In the genomic region with DNA sequence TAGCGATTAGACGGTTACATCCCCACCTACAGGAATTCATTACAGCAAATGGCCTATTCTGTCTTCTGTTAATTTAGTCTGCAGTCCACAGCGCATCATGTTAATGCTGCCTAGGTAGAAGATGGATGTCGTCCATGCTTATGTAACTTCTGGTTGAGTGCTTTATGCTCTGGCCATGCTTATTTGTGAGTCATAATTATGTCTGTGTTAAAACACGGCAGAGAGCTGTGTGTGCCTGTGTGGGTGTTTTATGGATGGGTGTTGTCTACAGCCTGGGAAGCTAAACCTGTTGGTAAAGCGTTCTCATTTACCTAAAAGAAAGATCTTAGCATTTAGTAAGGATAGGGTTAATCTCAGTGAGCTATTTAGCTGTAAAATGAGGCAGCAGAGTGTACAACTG, we compare ENCODE assay signal across 20 mouse cellular contexts. TPM values are rescaled to one million over a fixed set of nuclear protein-coding genes. Genes with fewer than 3 reads are reported as not detected.
DNase-seq lines count a peak whose midpoint lies in the region; ATAC-seq and TF ChIP-seq lines count a peak whose summit lies in the region.
"Had no signal": no experiment of that assay in that cellular context is flagged by ENCODE, and none has a peak within 500 bp of the region (broad histone marks: within the 10 kb centered on the region; RNA-seq: fewer than 3 reads in every experiment).

No protein-coding gene starts in this region.

- no peak for DNase-seq in layer of hippocampus, adult 2 months (ENCODE audit: low spot score in 2 of 2)
- no peak for DNase-seq in layer of hippocampus, adult 9-10 months (ENCODE audit: low spot score)
- peak; percentile 9 to 15 for DNase-seq in left cerebral cortex, postnatal 36 days (ENCODE audit: low spot score in 2 of 2)
- no peak for DNase-seq in left cerebral cortex, adult 11 months (ENCODE audit: low spot score)
- peak; percentile 23 for DNase-seq in right cerebral cortex, postnatal 25 days
- DNase-seq in right cerebral cortex, postnatal 4 days, result no peak
- peak; percentile 31 for DNase-seq in telencephalon, adult 2 months (ENCODE audit: low read depth, low spot score)
- DNase-seq: adrenal gland, adult 2 months; adrenal gland, postnatal 25 days; cerebellum, adult 2 months; cerebellum, postnatal 10 days; gastrocnemius, postnatal 10 days; heart, adult 18-20 months; heart, postnatal 14 days had no signal

- no peaks in the 10 kb centered on the region for H3K4me1 ChIP-seq in midbrain, embryonic 15.5 days
- H3K4me1 ChIP-seq: embryonic facial prominence, embryonic 10.5 days; forebrain, embryonic 13.5 days; heart, embryonic 15.5 days; hindbrain, embryonic 13.5 days had no signal

- no peaks in the 10 kb centered on the region for H3K27me3 ChIP-seq in midbrain, embryonic 15.5 days (replicated peaks)
- H3K27me3 ChIP-seq: forebrain, embryonic 13.5 days; heart, embryonic 15.5 days; hindbrain, embryonic 13.5 days had no signal

- no peak overlapping the region for H3K4me3 ChIP-seq in layer of hippocampus, adult 2 months
- no peak overlapping the region for H3K4me3 ChIP-seq in midbrain, embryonic 15.5 days
- H3K4me3 ChIP-seq: embryonic facial prominence, embryonic 10.5 days; forebrain, embryonic 13.5 days; heart, embryonic 15.5 days; hindbrain, embryonic 13.5 days had no signal

- no peak for TF ChIP-seq CTCF in layer of hippocampus, adult 2 months (conservative IDR thresholded peaks at IDR 0.05)

- no peak overlapping the region for H3K4me2 ChIP-seq in midbrain, embryonic 15.5 days
- H3K4me2 ChIP-seq: forebrain, embryonic 13.5 days; heart, embryonic 11.5 days; heart, embryonic 15.5 days; hindbrain, embryonic 13.5 days had no signal

- H3K9ac ChIP-seq in midbrain, embryonic 15.5 days, result no peak overlapping the region
- H3K9ac ChIP-seq: forebrain, embryonic 13.5 days; heart, embryonic 15.5 days; hindbrain, embryonic 13.5 days had no signal

- no peaks in the 10 kb centered on the region for H3K9me3 ChIP-seq in midbrain, embryonic 15.5 days
- H3K9me3 ChIP-seq: embryonic facial prominence, embryonic 10.5 days; forebrain, embryonic 13.5 days; heart, embryonic 15.5 days; hindbrain, embryonic 13.5 days had no signal

- WGBS in midbrain, embryonic 15.5 days, result 80% methylated on average over 6 of the region's 6 CpGs

- peak overlapping the region; percentile 71 for H3K27ac ChIP-seq in layer of hippocampus, adult 2 months
- no peak overlapping the region for H3K27ac ChIP-seq in midbrain, embryonic 15.5 days
- H3K27ac ChIP-seq: embryonic facial prominence, embryonic 10.5 days; forebrain, embryonic 13.5 days; heart, embryonic 15.5 days; hindbrain, embryonic 13.5 days had no signal

- intact Hi-C loops in left cerebral cortex, postnatal 36 days (cut with DNase I), result no loop called here

- no peaks in the 10 kb centered on the region for H3K36me3 ChIP-seq in midbrain, embryonic 15.5 days (replicated peaks)
- H3K36me3 ChIP-seq: embryonic facial prominence, embryonic 10.5 days; heart, embryonic 15.5 days; hindbrain, embryonic 13.5 days had no signal

- no peak for ATAC-seq in midbrain, embryonic 15.5 days (replicated peaks)
- ATAC-seq: forebrain, embryonic 13.5 days had no signal

RNA-seq across cellular contexts. Expression of gene E2f3, which starts 26.4 kb away (rescaled TPM):
- total RNA-seq in layer of hippocampus, adult 2 months (2021), result 10 to 100 TPM; 24.6 to 25.2 TPM
- 10 to 100 TPM; 18.7 to 18.8 TPM for total RNA-seq in left cerebral cortex, postnatal 36 days (2021)
- 4.7 and 4.9 TPM in 2 replicates for polyA plus RNA-seq in midbrain, embryonic 15.5 days (2015; fragmentation: Nextera tagmentation; extraction: Ambion mirVana)

Comparison
In these comparisons a context has a peak if more than half of its experiments do, and no peak if none do; other contexts are left out.
1. DNase-seq: peak in left cerebral cortex, postnatal 36 days (2 of 2), right cerebral cortex, postnatal 25 days (single experiment) and telencephalon, adult 2 months (single experiment); none in layer of hippocampus, adult 2 months (0 of 2), layer of hippocampus, adult 9-10 months (single experiment), left cerebral cortex, adult 11 months (single experiment) and right cerebral cortex, postnatal 4 days (single experiment).